Mouse (Mus musculus) CH12.LX (cell line): ENCODE results near the gene Rmdn2. TPM values are rescaled to one million over a fixed set of nuclear protein-coding genes. Genes with fewer than 3 reads are reported as not detected.

Experiments used
- DNase-seq: peaks from one replicate; pipeline ENCODE4 v3.0.0-alpha.2; 2013; ENCODE audit errors: extremely low read depth
- H3K27ac ChIP-seq: 2 replicates; pipeline ENCODE4 v1.5.1; 2012; ENCODE audit warnings: low read depth, mild to moderate bottlenecking, control low read depth, moderate library complexity; ENCODE audit not compliant: insufficient read depth
- H3K27me3 ChIP-seq: replicated peaks from 2 replicates; pipeline ENCODE3; 2012; ENCODE audit warnings: inconsistent platforms
- H3K36me3 ChIP-seq, 2 experiments: replicated peaks in 1 of 2; 2 replicates each; pipeline versions ENCODE3 to v1.6.1; 2012; ENCODE audit warnings: inconsistent platforms in 1 of 2, low read length in 1 of 2, mild to moderate bottlenecking in 1 of 2, mixed read lengths in 1 of 2, moderate library complexity in 1 of 2; ENCODE audit not compliant: control insufficient read depth in 1 of 2, insufficient read depth in 1 of 2
- H3K4me1 ChIP-seq, 2 experiments: 2 replicates each; pipeline ENCODE4 v1.6.1; 2012; ENCODE audit warnings: inconsistent platforms in 1 of 2, moderate library complexity in 1 of 2; ENCODE audit not compliant: insufficient read depth in 2 of 2, control insufficient read depth in 1 of 2
- H3K4me2 ChIP-seq: 2 replicates; pipeline ENCODE4 v1.6.1; 2012; ENCODE audit warnings: low read depth, mild to moderate bottlenecking, control low read depth; ENCODE audit not compliant: poor library complexity, insufficient read depth, severe bottlenecking
- H3K4me3 ChIP-seq, 3 experiments: fragments of 150-350 bp in 1 of 3; sonication (generic) in 1 of 3; replicated peaks in 1 of 3; 2 replicates each; pipeline versions ENCODE3 to v1.5.1; 2011 to 2012; ENCODE audit warnings: low read depth in 2 of 3, low read length in 2 of 3, mild to moderate bottlenecking in 2 of 3, moderate library complexity in 2 of 3, control low read depth in 1 of 3, improper control_type of control experiment in 1 of 3, inconsistent platforms in 1 of 3, mixed read lengths in 1 of 3; ENCODE audit not compliant: poor library complexity in 1 of 3
- H3K79me2 ChIP-seq: replicated peaks from 2 replicates; pipeline ENCODE4 v1.6.1; 2012; ENCODE audit warnings: mild to moderate bottlenecking, moderate library complexity; ENCODE audit not compliant: control insufficient read depth, poor library complexity, insufficient read depth, severe bottlenecking; ENCODE audit errors: extremely low read depth
- H3K9ac ChIP-seq: 2 replicates; pipeline ENCODE4 v1.6.1; 2012; ENCODE audit warnings: low read depth, mild to moderate bottlenecking, control low read depth, moderate library complexity; ENCODE audit not compliant: insufficient read depth
- H3K9me3 ChIP-seq: replicated peaks from 2 replicates; pipeline ENCODE3; 2012; ENCODE audit warnings: low read length, inconsistent platforms, mixed read lengths
- CHD2 ChIP-seq: IDR thresholded peaks from 2 replicates; pipeline ENCODE4 v1.6.1; 2011; ENCODE audit warnings: low read length, improper control_type of control experiment
- ELF1 ChIP-seq: IDR thresholded peaks from 2 replicates; pipeline ENCODE4 v1.6.1; 2014; ENCODE audit warnings: low read depth, mild to moderate bottlenecking, inconsistent platforms, low read length, improper control_type of control experiment
- EP300 ChIP-seq: IDR thresholded peaks from 2 replicates; pipeline ENCODE4 v1.6.1; 2011; ENCODE audit warnings: low read length, improper control_type of control experiment
- ETS1 ChIP-seq: conservative IDR thresholded peaks from 2 replicates; pipeline ENCODE4 v1.6.1; 2012; ENCODE audit warnings: low read depth, mild to moderate bottlenecking, inconsistent platforms, low read length, improper control_type of control experiment, moderate library complexity
- HCFC1 ChIP-seq: IDR thresholded peaks from 2 replicates; pipeline ENCODE4 v1.6.1; 2012; ENCODE audit warnings: low read depth, mild to moderate bottlenecking, inconsistent platforms, low read length, improper control_type of control experiment
- IRF4 ChIP-seq: IDR thresholded peaks from 2 replicates; pipeline ENCODE4 v1.6.1; 2014; ENCODE audit warnings: low read depth, mild to moderate bottlenecking, inconsistent platforms, low read length, improper control_type of control experiment
- JUND ChIP-seq: conservative IDR thresholded peaks from 2 replicates; pipeline ENCODE4 v1.6.1; 2011; ENCODE audit warnings: low read depth, low read length, improper control_type of control experiment
- KAT2A ChIP-seq: IDR thresholded peaks from 2 replicates; pipeline ENCODE4 v1.6.1; 2012; ENCODE audit warnings: low read length, improper control_type of control experiment, inconsistent platforms; ENCODE audit not compliant: insufficient replicate concordance
- MAFK ChIP-seq: IDR thresholded peaks from 2 replicates; pipeline ENCODE4 v1.6.1; 2011; ENCODE audit warnings: low read length, improper control_type of control experiment; ENCODE audit not compliant: insufficient replicate concordance
- MAX ChIP-seq: IDR thresholded peaks from 2 replicates; pipeline ENCODE4 v1.6.1; 2011; ENCODE audit warnings: low read length, improper control_type of control experiment
- MAZ ChIP-seq: IDR thresholded peaks from 2 replicates; pipeline ENCODE4 v1.6.1; 2012; ENCODE audit warnings: low read depth, mild to moderate bottlenecking, inconsistent platforms, low read length, improper control_type of control experiment, moderate library complexity
- MEF2A ChIP-seq: IDR thresholded peaks from 2 replicates; pipeline ENCODE4 v1.6.1; 2014; ENCODE audit warnings: low read depth, mild to moderate bottlenecking, inconsistent platforms, low read length, improper control_type of control experiment, borderline replicate concordance
- MYC ChIP-seq: IDR thresholded peaks from 2 replicates; pipeline ENCODE4 v1.6.1; 2011; ENCODE audit warnings: low read depth, mild to moderate bottlenecking, improper control_type of control experiment, low read length
- PAX5 ChIP-seq: IDR thresholded peaks from 2 replicates; pipeline ENCODE4 v1.6.1; 2012; ENCODE audit warnings: low read length, inconsistent platforms, mixed read lengths
- POLR2A ChIP-seq: IDR thresholded peaks from 2 replicates; pipeline ENCODE4 v1.6.1; 2011; ENCODE audit warnings: low read depth, mild to moderate bottlenecking, improper control_type of control experiment, low read length
- POLR2AphosphoS2 ChIP-seq: IDR thresholded peaks from 2 replicates; pipeline ENCODE4 v1.6.1; 2011; ENCODE audit warnings: low read depth, low read length, improper control_type of control experiment
- RAD21 ChIP-seq: IDR thresholded peaks from 2 replicates; pipeline ENCODE4 v1.6.1; 2011; ENCODE audit warnings: low read depth, mild to moderate bottlenecking, low read length, improper control_type of control experiment, moderate library complexity
- RCOR1 ChIP-seq: conservative IDR thresholded peaks from 2 replicates; pipeline ENCODE4 v1.6.1; 2012; ENCODE audit warnings: low read depth, mild to moderate bottlenecking, inconsistent platforms, low read length, improper control_type of control experiment
- SIN3A ChIP-seq: IDR thresholded peaks from 2 replicates; pipeline ENCODE4 v1.6.1; 2012; ENCODE audit warnings: low read length, improper control_type of control experiment, inconsistent platforms
- SMC3 ChIP-seq: IDR thresholded peaks from 2 replicates; pipeline ENCODE4 v1.6.1; 2011; ENCODE audit warnings: low read depth, low read length, improper control_type of control experiment
- USF1 ChIP-seq: IDR thresholded peaks from 2 replicates; pipeline ENCODE4 v1.6.1; 2014; ENCODE audit warnings: low read depth, mild to moderate bottlenecking, inconsistent platforms, low read length, improper control_type of control experiment
- ZC3H11A ChIP-seq: IDR thresholded peaks from 2 replicates; pipeline ENCODE4 v1.6.1; 2012; ENCODE audit warnings: low read depth, mild to moderate bottlenecking, inconsistent platforms, low read length, improper control_type of control experiment
- ZNF384 ChIP-seq: IDR thresholded peaks from 2 replicates; pipeline ENCODE4 v1.6.1; 2012; ENCODE audit warnings: low read depth, low read length, improper control_type of control experiment, inconsistent platforms
- dilution Hi-C: fragments of 300-500 bp; cut with MboI; formaldehyde crosslinking; loops from 2 replicates; pipeline ENCODE4 v1.14.3; 2020; ENCODE audit warnings: low sequenced_read_pairs; ENCODE audit not compliant: extremely low pct_unique_long_range_greater_than_20kb, extremely low pct_ligation_motif_present
- in situ Hi-C: fragments of 300-500 bp; cut with MboI; formaldehyde crosslinking; loops from 3 replicates; pipeline ENCODE4 v1.14.3; 2019; ENCODE audit warnings: low sequenced_read_pairs, low pct_ligation_motif_present, low pct_unique_long_range_greater_than_20kb, mixed read lengths
- polyA plus RNA-seq: library from polyadenylated mRNA; unstranded; fragments of >175 nt; gene quantifications from 2 replicates; pipeline ENCODE4 v1.2.1, GENCODE M21; 2012; ENCODE audit warnings: low read depth; ENCODE audit not compliant: insufficient read length
- total RNA-seq, 2 experiments: library from RNA; depleted of rRNA; stranded (reverse); fragments of 300-350 nt in 1 of 2; fragments of >200 nt in 1 of 2; gene quantifications; 2 replicates each; pipeline ENCODE4 v1.2.3; 2012 to 2014

Gene Rmdn2
- total and polyA plus RNA-seq, 3 experiments = 0.59 to 3.0 (median 2.2) TPM

DNA sequence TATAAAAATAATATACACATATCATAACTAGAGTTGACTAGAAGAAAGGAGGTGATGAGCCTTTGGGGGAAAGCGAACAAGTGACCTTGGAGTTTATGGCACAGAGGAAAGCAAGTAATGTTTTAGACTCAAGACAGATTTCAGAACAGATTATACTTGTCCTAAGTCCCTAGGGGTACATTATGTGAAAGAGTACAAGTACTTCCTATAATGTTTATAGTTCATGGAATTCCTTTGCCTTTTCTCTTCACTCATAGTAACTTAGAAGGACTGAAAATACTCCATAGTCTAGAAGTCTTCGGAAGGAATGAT lies 52.4 kb downstream of the Rmdn2 start:
- Histone ChIP-seq H3K4me3 (no peak overlapping the region), H3K27me3 (no peaks in the 10 kb centered on the region), H3K9me3 (no peaks in the 10 kb centered on the region), H3K36me3 (no peaks in the 10 kb centered on the region), H3K4me1 (peaks cover 0 to 7% of the 10 kb centered on the region in 2 experiments; a peak in 1 of 4 replicates), H3K27ac (no peak overlapping the region), H3K9ac (no peak overlapping the region), H3K4me2 (no peak overlapping the region), H3K79me2 (no peaks in the 10 kb centered on the region)
- TF ChIP-seq IRF4 (no peak), POLR2AphosphoS2 (no peak), SMC3 (no peak), JUND (no peak), RCOR1 (no peak), ZNF384 (no peak), CHD2 (no peak), POLR2A (no peak), MEF2A (no peak), PAX5 (no peak), ELF1 (no peak), ETS1 (no peak), HCFC1 (no peak), MAFK (no peak), EP300 (no peak), MAZ (no peak), MYC (no peak)
- in situ Hi-C loops (loop anchor here (5.0 kb wide), 2 partner anchors 53 to 173 kb away; partner anchors contain the start of gene Cyp1b1), dilution Hi-C loops (no loop called here)
- DNase-seq = no peak

DNA sequence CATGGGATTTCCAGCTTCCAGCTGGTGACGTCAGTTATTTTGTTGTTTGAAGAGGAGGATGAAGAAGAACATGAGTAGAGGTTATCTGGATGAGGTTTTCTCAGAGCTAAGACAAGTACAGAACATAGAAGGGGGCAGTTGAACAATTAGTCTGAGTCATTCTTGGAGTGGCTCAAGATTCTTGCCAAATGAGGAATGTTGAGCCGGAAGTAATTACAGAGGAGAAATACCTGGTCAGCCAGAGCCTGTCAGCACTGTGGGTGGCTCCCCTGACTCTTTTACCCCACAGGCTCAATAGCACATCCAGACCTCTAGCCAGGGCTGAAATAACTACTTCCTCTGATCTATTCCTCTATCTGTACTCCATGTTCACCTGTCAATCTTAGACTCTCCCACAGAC lies 59.2 kb downstream of the Rmdn2 start:
- Histone ChIP-seq H3K4me2 (no peak overlapping the region), H3K27me3 (no peaks in the 10 kb centered on the region), H3K27ac (no peak overlapping the region), H3K9me3 (no peaks in the 10 kb centered on the region), H3K9ac (no peak overlapping the region), H3K36me3 (no peaks in the 10 kb centered on the region), H3K4me1 (no peaks in the 10 kb centered on the region), H3K79me2 (no peaks in the 10 kb centered on the region), H3K4me3 (no peak overlapping the region)
- dilution Hi-C loops = no loop called here
- no peak for TF ChIP-seq MAX
- TF ChIP-seq MEF2A = no peak
- no peak for TF ChIP-seq POLR2A
- TF ChIP-seq USF1 = no peak
- no peak for TF ChIP-seq POLR2AphosphoS2
- TF ChIP-seq SIN3A = no peak
- no peak for TF ChIP-seq CHD2
- no peak for TF ChIP-seq ZNF384
- TF ChIP-seq ZC3H11A = no peak
- TF ChIP-seq IRF4 = no peak
- TF ChIP-seq KAT2A = no peak
- TF ChIP-seq RAD21 = no peak
- no peak for DNase-seq
- in situ Hi-C loops = no loop called here
